Mouse (Mus musculus): ENCODE results near the gene Orai2.
A peak's percentile ranks its signal among the peaks of the same experiment; 100 is the strongest.
"Not testable (repeated sequence)": the region's sequence is repeated elsewhere in the genome, so short reads cannot be mapped to it uniquely, and the experiment has no call there.

Orai2 gene

GRCm38 (mm10) chr5:136170512-136171362 is at the start of gene Orai2:
TSS of gene Orai2 (minus strand) at chr5:136170713.
- DNase-seq: peak; percentile 87

GRCm38 (mm10) chr5:136218585-136218984 is 48.1 kb upstream of the Orai2 start:
- no peak for DNase-seq

GRCm38 (mm10) chr5:136217932-136218381 is 47.4 kb upstream of the Orai2 start:
- no peak for DNase-seq

GRCm38 (mm10) chr5:136217004-136217665 is 46.6 kb upstream of the Orai2 start:
- DNase-seq: no peak

GRCm38 (mm10) chr5:136215958-136216357 is 45.4 kb upstream of the Orai2 start:
- no peak for DNase-seq

GRCm38 (mm10) chr5:136215211-136215610 is 44.7 kb upstream of the Orai2 start:
- DNase-seq: no peak

GRCm38 (mm10) chr5:136213716-136214115 is 43.2 kb upstream of the Orai2 start:
- no peak for DNase-seq

- no peak for DNase-seq
These were observed 42.2 kb upstream of the Orai2 start for GRCm38 (mm10) chr5:136212716-136213115.

GRCm38 (mm10) chr5:136211341-136212102 is 41.0 kb upstream of the Orai2 start:
- DNase-seq: not testable (repeated sequence)

GRCm38 (mm10) chr5:136210549-136210948 is 40.0 kb upstream of the Orai2 start:
- DNase-seq: no peak

- peak; percentile 67 for DNase-seq
These were observed 31.3 kb upstream of the Orai2 start for GRCm38 (mm10) chr5:136201832-136202231.

GRCm38 (mm10) chr5:136199526-136199925 is 29.0 kb upstream of the Orai2 start:
- no peak for DNase-seq

GRCm38 (mm10) chr5:136198474-136199391 is 28.2 kb upstream of the Orai2 start, which contains the start of gene Prkrip1:
TSS of gene Prkrip1 (minus strand) at chr5:136198963.
- peak; percentile 91 for DNase-seq

GRCm38 (mm10) chr5:136191870-136192269 is 21.4 kb upstream of the Orai2 start:
- no peak for DNase-seq

- DNase-seq: no peak
These were observed 16.2 kb upstream of the Orai2 start for GRCm38 (mm10) chr5:136186723-136187122.

- DNase-seq: no peak
These were observed 13.3 kb upstream of the Orai2 start for GRCm38 (mm10) chr5:136183766-136184165.

- DNase-seq: no peak
These were observed 12.3 kb upstream of the Orai2 start for GRCm38 (mm10) chr5:136182830-136183229.

GRCm38 (mm10) chr5:136182049-136182448 is 11.5 kb upstream of the Orai2 start:
- DNase-seq: peak; percentile 75

GRCm38 (mm10) chr5:136181197-136181596 is 10.7 kb upstream of the Orai2 start:
- DNase-seq: no peak

- no peak for DNase-seq
These were observed 9.1 kb upstream of the Orai2 start for GRCm38 (mm10) chr5:136179594-136179993.

GRCm38 (mm10) chr5:136173606-136174463 is 3.3 kb upstream of the Orai2 start:
- DNase-seq: peak; percentile 77

All from right cerebral cortex, adult 18-20 months (tissue).